Mouse (Mus musculus) myocyte (in vitro differentiated cells): ENCODE measurements at regions not wholly inside any gene's neighbourhood (a gene's known extent, or its start where the extent isn't known, plus 50 kb on each side); places are given as distances from the start of the nearest gene placed in this dataset.

Source experiments
- H3K27me3 ChIP-seq: one replicate; pipeline ENCODE4 v1.6.1; 2011; ENCODE audit not compliant: control insufficient read depth, insufficient read depth, insufficient read length
- H3K36me3 ChIP-seq: one replicate; pipeline ENCODE4 v1.6.1; 2011; ENCODE audit not compliant: control insufficient read depth, insufficient read depth
- H3K4me2 ChIP-seq: one replicate; pipeline ENCODE4 v1.6.1; 2011; ENCODE audit warnings: low read depth, control low read depth
- H3K4me3 ChIP-seq: one replicate; pipeline ENCODE4 v1.5.1; 2011; ENCODE audit warnings: mild to moderate bottlenecking, control low read depth, moderate library complexity
- H3K79me2 ChIP-seq: one replicate; pipeline ENCODE4 v1.6.1; 2011; ENCODE audit not compliant: control insufficient read depth, insufficient read depth
- H3ac ChIP-seq: one replicate; pipeline ENCODE4 v1.6.1; 2011; ENCODE audit not compliant: control insufficient read depth, insufficient read length
- CEBPB ChIP-seq: IDR thresholded peaks from 2 replicates; pipeline ENCODE4 v1.6.1; 2011; ENCODE audit warnings: mild to moderate bottlenecking, moderate library complexity; ENCODE audit not compliant: poor library complexity, insufficient read depth, severe bottlenecking
- E2F4 ChIP-seq: IDR thresholded peaks from one replicate; pipeline ENCODE4 v1.6.1; 2011; ENCODE audit warnings: mild to moderate bottlenecking, control low read depth, moderate library complexity; ENCODE audit not compliant: insufficient read depth
- MAX ChIP-seq: IDR thresholded peaks from one replicate; pipeline ENCODE4 v1.6.1; 2011; ENCODE audit warnings: low read depth, mild to moderate bottlenecking, control low read depth
- MYOD1 ChIP-seq, 3 experiments: IDR thresholded peaks; one replicate each; pipeline ENCODE4 v1.6.1; 2011; ENCODE audit warnings: control low read depth in 2 of 3, low read depth in 2 of 3, mild to moderate bottlenecking in 2 of 3, moderate library complexity in 1 of 3; ENCODE audit not compliant: insufficient read length in 2 of 3, control insufficient read depth in 1 of 3
- MYOG ChIP-seq, 3 experiments: IDR thresholded peaks; one replicate each; pipeline ENCODE4 v1.6.1; 2011; ENCODE audit warnings: control low read depth in 2 of 3, low read depth in 2 of 3, mild to moderate bottlenecking in 2 of 3; ENCODE audit not compliant: insufficient read length in 2 of 3, control insufficient read depth in 1 of 3, insufficient read depth in 1 of 3
- POLR2A ChIP-seq: IDR thresholded peaks from one replicate; pipeline ENCODE4 v1.6.1; 2011; ENCODE audit warnings: low read depth, mild to moderate bottlenecking, control low read depth, moderate library complexity; ENCODE audit not compliant: insufficient read length
- POLR2AphosphoS2 ChIP-seq: IDR thresholded peaks from one replicate; pipeline ENCODE4 v1.6.1; 2011; ENCODE audit warnings: low read depth, control low read depth; ENCODE audit not compliant: insufficient read length
- REST ChIP-seq: IDR thresholded peaks from one replicate; pipeline ENCODE4 v1.6.1; 2011; ENCODE audit warnings: mild to moderate bottlenecking, control low read depth, moderate library complexity; ENCODE audit not compliant: insufficient read depth, insufficient read length
- SRF ChIP-seq: IDR thresholded peaks from one replicate; pipeline ENCODE4 v1.6.1; 2011; ENCODE audit warnings: low read depth; ENCODE audit not compliant: control insufficient read depth, insufficient read length
- TCF12 ChIP-seq: IDR thresholded peaks from one replicate; pipeline ENCODE4 v1.6.1; 2011; ENCODE audit warnings: mild to moderate bottlenecking, control low read depth; ENCODE audit not compliant: poor library complexity, insufficient read depth, severe bottlenecking
- TCF3 ChIP-seq: IDR thresholded peaks from one replicate; pipeline ENCODE4 v1.6.1; 2011; ENCODE audit warnings: low read depth, control low read depth; ENCODE audit not compliant: insufficient read length
- USF1 ChIP-seq: IDR thresholded peaks from one replicate; pipeline ENCODE4 v1.6.1; 2011; ENCODE audit warnings: low read depth, mild to moderate bottlenecking, control low read depth, moderate library complexity

DNA sequence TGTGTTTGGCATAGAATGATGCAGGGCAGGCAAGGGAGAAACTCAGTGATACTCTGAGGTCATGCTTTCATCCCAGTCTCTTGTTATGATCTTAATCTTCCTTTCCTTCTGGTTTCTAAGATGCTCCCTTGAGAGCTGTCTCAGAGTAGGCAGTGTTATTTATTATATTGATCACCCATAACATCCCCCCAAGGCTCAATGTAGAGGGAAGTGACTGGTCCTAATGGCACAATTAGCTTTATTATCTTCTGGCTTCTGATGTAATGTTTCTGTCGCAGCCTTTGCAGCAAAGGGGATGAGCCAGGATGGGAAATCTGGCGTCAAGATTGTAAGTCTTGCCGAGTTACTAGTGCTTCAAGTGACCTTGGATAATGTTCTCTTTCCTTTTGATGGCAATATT lies 65.0 kb upstream of the Klhl29 start:
- no peaks in the 10 kb centered on the region for H3K79me2 ChIP-seq
- no peak overlapping the region for H3K4me3 ChIP-seq
- H3ac ChIP-seq: no peak overlapping the region
- no peaks in the 10 kb centered on the region for H3K27me3 ChIP-seq
- no peaks in the 10 kb centered on the region for H3K36me3 ChIP-seq
- no peak for TF ChIP-seq MYOG (IDR thresholded peaks at IDR 0.05; ENCODE audit: control insufficient read depth in 1 of 3, insufficient read depth in 1 of 3, insufficient read length in 2 of 3, low read depth in 2 of 3)
- no peak for TF ChIP-seq TCF3
- no peak for TF ChIP-seq USF1
- no peak for TF ChIP-seq MAX
- no peak for TF ChIP-seq POLR2AphosphoS2
- no peak for TF ChIP-seq TCF12
- TF ChIP-seq REST: no peak
- no peak for TF ChIP-seq SRF
- no peak for TF ChIP-seq CEBPB
- no peak for TF ChIP-seq MYOD1 (IDR thresholded peaks at IDR 0.05; ENCODE audit: control insufficient read depth in 1 of 3, insufficient read length in 2 of 3, low read depth in 2 of 3)
- no peak for TF ChIP-seq E2F4
- no peak for TF ChIP-seq POLR2A
- no peak overlapping the region for H3K4me2 ChIP-seq

- Histone ChIP-seq H3K27me3 (no peaks in the 10 kb centered on the region), H3K4me2 (no peak overlapping the region)
- TF ChIP-seq CEBPB (no peak), POLR2A (no peak), USF1 (no peak), MAX (no peak), E2F4 (no peak), MYOG (IDR thresholded peaks at IDR 0.05; ENCODE audit: control insufficient read depth in 1 of 3, insufficient read depth in 1 of 3, insufficient read length in 2 of 3, low read depth in 2 of 3) (no peak)
These were observed 60.4 kb upstream of the Klhl29 start for GRCm38 (mm10) chr12:5435876-5436275.

DNA sequence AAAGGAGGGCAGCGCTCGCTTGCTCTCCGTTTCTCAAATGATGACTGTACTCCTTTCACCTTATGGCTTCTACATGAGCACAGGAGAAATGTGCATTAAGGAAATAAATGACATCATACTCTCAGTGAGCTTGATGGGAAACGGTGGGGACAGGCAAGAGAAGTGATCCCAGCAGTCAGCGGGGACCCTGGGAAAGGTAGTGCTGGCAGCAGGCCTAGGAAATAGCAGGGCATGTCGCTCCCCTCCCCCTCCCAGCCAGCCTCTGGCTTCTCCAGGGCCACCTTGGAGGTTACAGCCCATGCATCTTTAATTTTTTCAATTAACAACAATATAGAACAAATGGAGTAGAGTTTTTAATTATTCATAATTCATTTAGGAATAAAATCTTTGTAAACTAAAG lies 58.6 kb upstream of the Klhl29 start:
- no peak overlapping the region for H3ac ChIP-seq
- H3K36me3 ChIP-seq: no peaks in the 10 kb centered on the region
- H3K4me2 ChIP-seq: no peak overlapping the region
- no peaks in the 10 kb centered on the region for H3K79me2 ChIP-seq
- no peak overlapping the region for H3K4me3 ChIP-seq
- TF ChIP-seq MYOD1 (IDR thresholded peaks at IDR 0.05; ENCODE audit: control insufficient read depth in 1 of 3, insufficient read length in 2 of 3, low read depth in 2 of 3) (no peak), CEBPB (no peak)
- no peaks in the 10 kb centered on the region for H3K27me3 ChIP-seq

More at GRCm38 (mm10) chr12:5435876-5436275, 60.4 kb upstream of the Klhl29 start:
- Histone ChIP-seq H3K79me2 (no peaks in the 10 kb centered on the region), H3ac (no peak overlapping the region), H3K4me3 (no peak overlapping the region), H3K36me3 (no peaks in the 10 kb centered on the region)

DNA sequence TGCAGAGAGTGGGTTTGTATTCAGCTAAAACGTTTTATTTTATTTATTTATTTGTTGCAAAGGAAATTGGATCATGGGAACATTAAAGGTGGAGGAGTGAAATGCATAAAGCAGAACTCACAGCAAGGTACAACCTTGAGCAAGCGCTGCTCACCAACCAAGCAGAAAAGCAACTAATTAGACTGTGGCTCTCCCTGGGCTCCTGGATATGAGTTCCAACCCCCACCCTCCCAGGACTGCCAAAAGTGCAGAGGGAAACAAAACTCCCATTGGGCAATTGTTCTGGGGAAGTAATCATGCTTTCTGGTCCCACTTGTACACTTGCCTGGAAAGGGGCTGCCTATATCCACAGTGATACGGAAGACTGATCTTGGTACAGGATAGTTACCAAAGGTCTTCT lies 57.2 kb upstream of the Klhl29 start:
- Histone ChIP-seq H3K27me3 (no peaks in the 10 kb centered on the region), H3K4me3 (no peak overlapping the region), H3K79me2 (no peaks in the 10 kb centered on the region), H3ac (no peak overlapping the region), H3K4me2 (no peak overlapping the region), H3K36me3 (no peaks in the 10 kb centered on the region)
- TF ChIP-seq TCF12: no peak
- no peak for TF ChIP-seq USF1
- TF ChIP-seq MAX: no peak
- TF ChIP-seq E2F4: no peak
- no peak for TF ChIP-seq POLR2A
- no peak for TF ChIP-seq POLR2AphosphoS2
- TF ChIP-seq CEBPB: no peak

DNA sequence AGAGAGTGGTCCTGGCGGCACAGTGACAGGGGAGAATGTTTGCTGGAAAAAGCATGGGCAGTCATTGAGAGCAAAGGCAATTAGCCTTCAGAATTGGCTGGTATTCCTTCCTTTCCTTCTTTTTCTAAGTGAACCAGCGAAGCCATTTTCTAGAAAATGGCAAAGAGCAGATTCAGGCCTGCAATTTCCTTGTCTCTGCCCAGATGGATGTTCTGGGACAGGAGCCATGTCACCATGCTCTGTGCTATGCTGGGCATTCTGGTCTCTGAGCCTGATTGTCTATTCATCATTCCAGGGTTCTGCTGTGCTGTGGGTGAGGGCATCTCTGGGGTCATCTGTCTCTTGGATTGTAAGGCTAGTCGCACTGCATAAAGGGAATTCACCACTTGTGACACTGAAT lies 53.3 kb upstream of the Klhl29 start:
- Histone ChIP-seq H3ac (no peak overlapping the region), H3K4me2 (no peak overlapping the region), H3K4me3 (no peak overlapping the region), H3K27me3 (no peaks in the 10 kb centered on the region), H3K79me2 (no peaks in the 10 kb centered on the region), H3K36me3 (no peaks in the 10 kb centered on the region)
- no peak for TF ChIP-seq TCF12
- no peak for TF ChIP-seq MYOD1 (IDR thresholded peaks at IDR 0.05; ENCODE audit: control insufficient read depth in 1 of 3, insufficient read length in 2 of 3, low read depth in 2 of 3)
- TF ChIP-seq MYOG (IDR thresholded peaks at IDR 0.05; ENCODE audit: control insufficient read depth in 1 of 3, insufficient read depth in 1 of 3, insufficient read length in 2 of 3, low read depth in 2 of 3): no peak
- TF ChIP-seq REST: no peak
